Mouse (Mus musculus) skeletal muscle tissue, postnatal 0 days (tissue): ENCODE results near the gene Olfr1258. TPM values are rescaled to one million over a fixed set of nuclear protein-coding genes. Genes with fewer than 3 reads are reported as not detected.

Experiments used
- polyA plus RNA-seq: library from polyadenylated mRNA; unstranded; fragments of >200 nt; fragmentation: Nextera tagmentation; extraction: Ambion mirVana; gene quantifications from 2 replicates; pipeline ENCODE4 v1.2.1, GENCODE M21; 2015

Olfr1258 gene
- polyA plus RNA-seq, result not detected in 2 replicates

DNA sequence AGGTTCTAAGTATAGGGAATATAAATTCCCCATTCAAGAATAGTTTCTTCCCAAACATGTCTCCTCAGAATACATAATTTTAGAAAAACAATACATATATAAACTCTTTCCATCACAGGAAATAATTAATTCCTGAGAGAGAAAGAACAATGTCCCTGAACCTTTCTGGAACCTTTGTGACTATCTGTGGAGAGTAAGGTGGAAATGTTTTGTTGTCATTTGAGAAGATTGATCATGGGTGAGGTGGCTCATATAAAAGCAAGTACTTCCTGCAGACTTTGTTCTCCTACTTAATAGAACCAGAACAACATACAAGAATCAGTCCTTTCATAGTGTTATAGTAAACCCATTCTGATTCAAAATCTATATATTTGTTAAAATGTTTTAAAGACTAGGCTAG lies at the start of gene Olfr1258:
Gene Olfr1258, plus strand, starts transcription at position 301 of the 400 bp plus-strand sequence.

DNA sequence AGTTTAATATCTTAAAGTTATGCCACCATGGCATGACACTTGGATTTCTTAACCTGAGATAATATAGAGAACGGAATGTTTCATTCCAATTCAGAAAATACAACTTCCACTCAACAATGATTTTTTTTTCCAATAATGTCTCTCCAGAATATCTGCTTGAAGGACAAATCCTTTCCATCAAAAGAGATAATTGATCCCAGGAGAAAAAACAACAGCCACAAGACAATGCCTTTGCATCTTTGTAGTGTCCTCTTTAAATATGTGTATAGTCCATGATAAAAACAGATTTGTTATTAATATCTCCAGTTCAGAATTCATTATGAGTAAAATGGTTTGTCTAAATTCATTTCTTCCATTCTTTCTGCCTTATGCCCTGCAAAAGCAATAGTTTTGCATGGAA lies 49.0 kb upstream of the Olfr1258 start, which contains the start of gene Olfr1257:
Gene Olfr1257, plus strand, starts transcription at position 301 of the 400 bp plus-strand sequence.

DNA sequence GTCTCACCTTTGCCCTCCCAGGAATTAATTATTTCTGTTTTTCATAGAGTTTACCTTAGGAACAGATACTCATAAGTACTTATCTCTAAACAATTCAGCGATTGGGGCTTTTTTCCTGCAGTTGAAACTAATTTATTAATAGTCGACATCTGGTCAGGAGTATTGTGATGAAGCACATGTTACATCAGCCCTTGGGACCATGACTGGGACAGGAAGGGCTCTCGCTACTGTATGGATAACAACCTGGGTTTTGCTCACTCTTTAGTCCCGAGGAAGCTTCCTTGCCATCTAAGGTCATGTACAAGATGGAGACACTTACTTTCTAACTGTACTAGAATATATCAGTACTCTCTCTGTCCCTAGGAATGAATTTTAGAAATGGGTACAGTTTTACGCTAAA lies 21.5 kb downstream of the Olfr1258 start, which contains the start of gene Olfr1259:
Gene Olfr1259, minus strand, starts transcription at position 101 of the 400 bp plus-strand sequence.

DNA sequence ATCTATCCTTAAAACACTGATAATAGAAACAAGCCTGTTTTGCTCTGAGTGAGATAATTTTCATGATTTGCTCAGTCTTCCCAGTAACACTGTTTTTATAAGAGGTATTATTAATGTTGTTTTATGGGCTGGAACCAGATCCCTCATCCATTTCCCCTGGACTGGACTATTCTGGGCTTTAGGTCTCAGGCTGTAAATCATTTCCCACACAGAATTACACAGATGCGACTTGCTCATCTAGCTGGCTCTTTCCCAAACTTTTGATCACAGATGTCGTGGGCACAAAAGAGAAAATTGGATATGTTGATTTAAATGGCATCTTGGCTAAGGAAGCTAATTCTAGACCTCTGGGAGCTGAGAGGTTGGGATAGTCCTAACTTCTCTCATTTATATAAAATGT lies 47.1 kb downstream of the Olfr1258 start, which contains the start of gene Olfr1260:
Gene Olfr1260, plus strand, starts transcription at position 157 of the 400 bp plus-strand sequence.

Other genes with a start within 250 kb of the Olfr1258 start
- gene Olfr1252, start 202.3 kb upstream of the Olfr1258 start, polyA plus RNA-seq, result not detected in 2 replicates
- gene Olfr1253, start 170.2 kb upstream of the Olfr1258 start, polyA plus RNA-seq, result not detected in 2 replicates
- not detected in 2 replicates for gene Olfr1254, start 133.7 kb upstream of the Olfr1258 start, polyA plus RNA-seq
- gene Olfr1255, start 115.3 kb upstream of the Olfr1258 start, polyA plus RNA-seq, result not detected in 2 replicates
- not detected in 2 replicates for gene Olfr1256, start 85.8 kb upstream of the Olfr1258 start, polyA plus RNA-seq
- gene Olfr48, start 79.1 kb upstream of the Olfr1258 start, polyA plus RNA-seq, result not detected in 2 replicates
- not detected in 2 replicates for gene Olfr1257, start 48.9 kb upstream of the Olfr1258 start, polyA plus RNA-seq
- gene Olfr1259, start 21.4 kb downstream of the Olfr1258 start, polyA plus RNA-seq, result not detected in 2 replicates
- gene Olfr1260, start 47.0 kb downstream of the Olfr1258 start, polyA plus RNA-seq, result not detected in 2 replicates
- not detected in 2 replicates for gene Olfr1261, start 63.9 kb downstream of the Olfr1258 start, polyA plus RNA-seq
- gene Olfr1262, start 72.8 kb downstream of the Olfr1258 start, polyA plus RNA-seq, result not detected in 2 replicates
- not detected in 2 replicates for gene Olfr1263, start 84.8 kb downstream of the Olfr1258 start, polyA plus RNA-seq
- gene Olfr1264, start 98.3 kb downstream of the Olfr1258 start, polyA plus RNA-seq, result not detected in 2 replicates
- gene Olfr1265, start 108.0 kb downstream of the Olfr1258 start, polyA plus RNA-seq, result not detected in 2 replicates
- not detected in 2 replicates for gene Olfr140, start 136.3 kb downstream of the Olfr1258 start, polyA plus RNA-seq
- gene Olfr1269, start 194.1 kb downstream of the Olfr1258 start, polyA plus RNA-seq, result not detected in 2 replicates
- not detected in 2 replicates for gene Olfr32, start 215.0 kb downstream of the Olfr1258 start, polyA plus RNA-seq
- gene Olfr1270, start 225.8 kb downstream of the Olfr1258 start, polyA plus RNA-seq, result not detected in 2 replicates